ENCODE assay signal across 33 mouse cellular contexts in the genomic region with DNA sequence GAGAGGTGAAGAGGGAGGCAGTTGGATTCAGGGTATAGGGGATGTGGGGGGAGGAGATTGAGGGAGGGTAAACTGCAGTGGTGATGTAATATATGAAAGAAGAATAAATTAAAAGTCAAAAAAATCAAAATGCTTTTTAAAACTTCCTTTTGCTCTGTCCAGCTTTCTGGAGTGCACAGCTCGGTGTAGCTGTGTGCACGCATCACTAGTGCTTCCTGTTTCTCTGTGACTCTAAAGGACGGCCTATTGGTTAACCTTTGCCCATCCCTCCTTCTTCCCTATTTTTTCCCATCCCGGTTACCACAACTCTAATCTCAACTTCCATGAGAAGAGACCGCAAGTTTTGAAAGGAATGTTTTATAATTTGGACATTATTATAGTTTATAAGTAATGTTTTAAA.
"Had no signal": no experiment of that assay in that cellular context is flagged by ENCODE, and none has a peak within 500 bp of the region (broad histone marks: within the 10 kb centered on the region; RNA-seq: fewer than 3 reads in every experiment).

No protein-coding gene starts in this region.

- H3K36me3 ChIP-seq: limb, embryonic 10.5 days; limb, embryonic 12.5 days; limb, embryonic 13.5 days; limb, embryonic 15.5 days; liver, embryonic 12.5 days; liver, embryonic 13.5 days; liver, embryonic 15.5 days; lung, embryonic 15.5 days; midbrain, embryonic 10.5 days; midbrain, embryonic 12.5 days; midbrain, embryonic 13.5 days; midbrain, embryonic 15.5 days; neural tube, embryonic 12.5 days had no signal

- ATAC-seq: liver, embryonic 12.5 days; liver, postnatal 0 days; lung, postnatal 0 days; midbrain, embryonic 13.5 days; midbrain, embryonic 15.5 days; midbrain, embryonic 16.5 days had no signal

- DNase-seq: left cerebral cortex, postnatal 4 days; liver; liver, embryonic 13.5 days; liver, postnatal 0 days; lung, adult 18-20 months; lung, adult 2 months; lung, embryonic 14.5 days; lung, postnatal 10 days; lung, postnatal 14 days; lung, postnatal 36 days; lung, postnatal 4 days; midbrain, embryonic 14.5 days had no signal

- H3K4me2 ChIP-seq: limb, embryonic 12.5 days; limb, embryonic 13.5 days; limb, embryonic 15.5 days; liver, embryonic 11.5 days; liver, embryonic 12.5 days; liver, embryonic 13.5 days; liver, embryonic 15.5 days; lung, embryonic 14.5 days; lung, embryonic 15.5 days; midbrain, embryonic 11.5 days; midbrain, embryonic 12.5 days; midbrain, embryonic 13.5 days; midbrain, embryonic 15.5 days; neural tube, embryonic 12.5 days had no signal

- H3K4me1 ChIP-seq: limb, embryonic 10.5 days; limb, embryonic 12.5 days; liver, embryonic 12.5 days; liver, embryonic 13.5 days; liver, embryonic 15.5 days; lung, embryonic 15.5 days; megakaryocyte, embryonic 14.5 days; midbrain, embryonic 12.5 days had no signal

- H3K27me3 ChIP-seq: limb, embryonic 12.5 days; limb, embryonic 13.5 days; limb, embryonic 15.5 days; liver, embryonic 12.5 days; liver, embryonic 13.5 days; liver, embryonic 15.5 days; lung, embryonic 15.5 days; megakaryocyte, embryonic 14.5 days; midbrain, embryonic 12.5 days; midbrain, embryonic 13.5 days; midbrain, embryonic 15.5 days; neural tube, embryonic 12.5 days had no signal

- H3K9ac ChIP-seq: limb, embryonic 12.5 days; limb, embryonic 13.5 days; limb, embryonic 15.5 days; liver, embryonic 12.5 days; liver, embryonic 13.5 days; liver, embryonic 14.5 days; liver, embryonic 15.5 days; liver, postnatal 0 days; lung, embryonic 14.5 days; lung, embryonic 15.5 days; midbrain, embryonic 12.5 days; midbrain, embryonic 13.5 days; midbrain, embryonic 15.5 days; neural tube, embryonic 12.5 days had no signal

- H3K27ac ChIP-seq: left cerebral cortex, adult 2 months; limb, embryonic 10.5 days; limb, embryonic 12.5 days; limb, embryonic 13.5 days; limb, embryonic 15.5 days; liver, embryonic 12.5 days; liver, embryonic 13.5 days; liver, embryonic 14.5 days; liver, embryonic 15.5 days; lung, embryonic 15.5 days; macrophage; midbrain, embryonic 10.5 days; midbrain, embryonic 12.5 days; midbrain, embryonic 13.5 days; midbrain, embryonic 15.5 days; neural tube, embryonic 12.5 days had no signal

- H3K4me3 ChIP-seq: left cerebral cortex, adult 2 months; limb, embryonic 10.5 days; limb, embryonic 12.5 days; limb, embryonic 13.5 days; limb, embryonic 15.5 days; liver, embryonic 12.5 days; liver, embryonic 13.5 days; liver, embryonic 15.5 days; lung, embryonic 15.5 days; megakaryocyte, embryonic 14.5 days; midbrain, embryonic 10.5 days; midbrain, embryonic 12.5 days; midbrain, embryonic 13.5 days; midbrain, embryonic 15.5 days; myocyte; neural tube, embryonic 12.5 days had no signal

- H3K9me3 ChIP-seq: limb, embryonic 10.5 days; limb, embryonic 12.5 days; limb, embryonic 15.5 days; liver, embryonic 12.5 days; liver, embryonic 13.5 days; liver, embryonic 15.5 days; lung, embryonic 15.5 days; midbrain, embryonic 10.5 days; midbrain, embryonic 12.5 days; midbrain, embryonic 13.5 days; midbrain, embryonic 15.5 days had no signal
